Mouse (Mus musculus) erythroblast, embryonic 14.5 days (primary cell): ENCODE measurements around the gene C1ra.

Experiments
- GATA1 ChIP-seq: IDR thresholded peaks from 2 replicates; pipeline ENCODE4 v1.6.1; 2012; ENCODE audit warnings: low read length, inconsistent platforms, mixed read lengths
- TAL1 ChIP-seq: IDR thresholded peaks from 3 replicates; pipeline ENCODE4 v1.6.1; 2012; ENCODE audit warnings: low read length, inconsistent platforms, mixed read lengths

DNA sequence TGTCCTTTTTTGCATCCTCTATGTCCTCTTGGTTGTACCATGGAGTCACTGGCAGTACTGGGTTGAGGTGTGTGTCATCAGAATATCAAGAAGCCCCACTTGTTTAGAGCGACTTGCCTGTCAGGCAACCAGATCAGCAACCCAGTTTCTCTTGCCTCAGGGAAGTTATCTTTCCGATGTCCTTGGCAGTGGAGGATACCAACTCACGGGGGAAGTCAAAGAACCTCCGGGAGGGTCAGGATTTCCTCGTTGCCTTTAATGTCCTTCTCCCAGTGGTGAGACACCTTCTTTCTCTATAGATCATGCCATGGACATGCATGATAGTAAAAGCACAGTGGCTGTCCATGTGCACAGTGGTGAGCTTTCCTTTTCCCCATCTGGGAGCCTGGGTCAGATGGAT is 10.2 kb upstream of the C1ra start:
- TF ChIP-seq TAL1 (no peak), GATA1 (no peak)
